Mouse (Mus musculus) liver, adult 2 months (tissue): ENCODE results near the gene Sgpp1.

Experiments used
- CTCF ChIP-seq: fragments of 200-500 bp; IDR thresholded peaks from 2 replicates; pipeline ENCODE4 v1.5.1; 2011; ENCODE audit warnings: low read depth, low read length, control low read depth
- POLR2A ChIP-seq: fragments of 200-500 bp; IDR thresholded peaks from 2 replicates; pipeline ENCODE4 v1.6.1; 2011; ENCODE audit warnings: low read length, control low read depth; ENCODE audit not compliant: insufficient read depth; ENCODE audit errors: extremely low read depth

- TF ChIP-seq CTCF (no peak), POLR2A (no peak)
Observed at GRCm38 (mm10) chr12:75753730-75754129, 18.2 kb upstream of the Sgpp1 start.
